Mouse (Mus musculus): ENCODE data around the gene Paqr7. TPM values are rescaled to one million over a fixed set of nuclear protein-coding genes. Genes with fewer than 3 reads are reported as not detected.
A peak's percentile ranks its signal among the peaks of the same experiment; 100 is the strongest.

The Paqr7 gene
- polyA plus RNA-seq, 1 experiment from 2014 or later: 3.8 TPM

- Histone ChIP-seq H3K9me3 (no peaks in the 10 kb centered on the region), H3K4me1 (peaks cover 25% of the 10 kb centered on the region), H3K4me3 (replicated peaks) (no peak overlapping the region), H3K27ac (no peak overlapping the region), H3K36me3 (replicated peaks) (peaks cover 3% of the 10 kb centered on the region; the same call in 1 of the 2 replicates), H3K9ac (no peak overlapping the region), H3K4me2 (peak overlapping the region; percentile 77; the same call in 1 of the 2 replicates), H3K27me3 (no peaks in the 10 kb centered on the region)
- ATAC-seq (ENCODE audit: low FRiP score): peak; percentile 30; the same call in 1 of the 2 replicates
- 79% methylated on average over 4 of the region's 4 CpGs for WGBS
Observed at GRCm38 (mm10) chr4:134510396-134510795, 13.9 kb downstream of the Paqr7 start.

GRCm38 (mm10) chr4:134510845-134511411 is 14.4 kb downstream of the Paqr7 start, which contains the start of gene Aunip:
Gene Aunip, plus strand, starts transcription at chr4:134510999.
- Histone ChIP-seq H3K36me3 (replicated peaks) (peaks cover 3% of the 10 kb centered on the region; the same call in 1 of the 2 replicates), H3K9me3 (no peaks in the 10 kb centered on the region), H3K27ac (peak within 1 kb of the TSS; percentile 78), H3K4me2 (peak within 1 kb of the TSS; percentile 77), H3K9ac (peak within 1 kb of the TSS; percentile 64), H3K27me3 (no peaks in the 10 kb centered on the region), H3K4me3 (replicated peaks) (peak within 1 kb of the TSS; percentile 65), H3K4me1 (peaks cover 25% of the 10 kb centered on the region)
- WGBS: under 1% methylated on average over 42 of the region's 42 CpGs
- peak; percentile 95 for ATAC-seq (ENCODE audit: low FRiP score)

GRCm38 (mm10) chr4:134511730-134512129 is 15.2 kb downstream of the Paqr7 start:
- 83% methylated on average over 6 of the region's 6 CpGs for WGBS
- Histone ChIP-seq H3K9ac (peak overlapping the region; percentile 64; the same call in 1 of the 2 replicates), H3K36me3 (replicated peaks) (peaks cover 3% of the 10 kb centered on the region; the same call in 1 of the 2 replicates), H3K4me1 (peaks cover 25% of the 10 kb centered on the region), H3K4me2 (peak overlapping the region; percentile 77), H3K27me3 (no peaks in the 10 kb centered on the region), H3K4me3 (replicated peaks) (peak overlapping the region; percentile 65), H3K27ac (no peak overlapping the region), H3K9me3 (no peaks in the 10 kb centered on the region)
- ATAC-seq (ENCODE audit: low FRiP score): no peak

- Histone ChIP-seq H3K27ac (no peak overlapping the region), H3K4me2 (peak overlapping the region; percentile 43), H3K27me3 (no peaks in the 10 kb centered on the region), H3K36me3 (replicated peaks) (no peaks in the 10 kb centered on the region; the same call in 1 of the 2 replicates), H3K4me1 (peaks cover 25% of the 10 kb centered on the region), H3K4me3 (replicated peaks) (peak overlapping the region; percentile 28), H3K9ac (no peak overlapping the region), H3K9me3 (no peaks in the 10 kb centered on the region)
- ATAC-seq (ENCODE audit: low FRiP score): no peak
- 37% methylated on average over 15 of the region's 15 CpGs for WGBS
Observed at GRCm38 (mm10) chr4:134512798-134513197, 16.3 kb downstream of the Paqr7 start.

GRCm38 (mm10) chr4:134514309-134514930 is 17.9 kb downstream of the Paqr7 start:
- H3K27ac ChIP-seq: no peak overlapping the region
- no peaks in the 10 kb centered on the region for H3K27me3 ChIP-seq
- no peak overlapping the region for H3K9ac ChIP-seq
- H3K4me2 ChIP-seq: no peak overlapping the region
- H3K36me3 ChIP-seq (replicated peaks): no peaks in the 10 kb centered on the region; the same call in 1 of the 2 replicates
- ATAC-seq (ENCODE audit: low FRiP score): no peak
- no peak overlapping the region for H3K4me3 ChIP-seq (replicated peaks)
- WGBS: 92% methylated on average over 11 of the region's 11 CpGs
- H3K4me1 ChIP-seq: peaks cover 25% of the 10 kb centered on the region
- no peaks in the 10 kb centered on the region for H3K9me3 ChIP-seq

GRCm38 (mm10) chr4:134515614-134516013 is 19.1 kb downstream of the Paqr7 start:
- Histone ChIP-seq H3K27ac (no peak overlapping the region), H3K27me3 (no peaks in the 10 kb centered on the region), H3K9ac (no peak overlapping the region), H3K4me3 (replicated peaks) (no peak overlapping the region), H3K4me2 (no peak overlapping the region), H3K4me1 (peaks cover 25% of the 10 kb centered on the region), H3K9me3 (no peaks in the 10 kb centered on the region), H3K36me3 (replicated peaks) (peaks cover 6% of the 10 kb centered on the region)
- 71% methylated on average over 7 of the region's 7 CpGs for WGBS
- ATAC-seq (ENCODE audit: low FRiP score): no peak

GRCm38 (mm10) chr4:134516981-134517380 is 20.5 kb downstream of the Paqr7 start:
- H3K9ac ChIP-seq: no peak overlapping the region

GRCm38 (mm10) chr4:134517719-134518118 is 21.2 kb downstream of the Paqr7 start:
- ATAC-seq (ENCODE audit: low FRiP score): no peak
- Histone ChIP-seq H3K27ac (no peak overlapping the region), H3K4me2 (no peak overlapping the region), H3K27me3 (no peaks in the 10 kb centered on the region), H3K9ac (no peak overlapping the region), H3K4me3 (replicated peaks) (no peak overlapping the region), H3K9me3 (no peaks in the 10 kb centered on the region), H3K4me1 (peaks cover 10% of the 10 kb centered on the region), H3K36me3 (replicated peaks) (peaks cover 18% of the 10 kb centered on the region)
- 91% methylated on average over 10 of the region's 10 CpGs for WGBS

More at GRCm38 (mm10) chr4:134516981-134517380, 20.5 kb downstream of the Paqr7 start:
- Histone ChIP-seq H3K4me2 (no peak overlapping the region), H3K4me1 (peaks cover 15% of the 10 kb centered on the region), H3K27ac (no peak overlapping the region), H3K4me3 (replicated peaks) (no peak overlapping the region), H3K36me3 (replicated peaks) (peaks cover 15% of the 10 kb centered on the region), H3K9me3 (no peaks in the 10 kb centered on the region), H3K27me3 (no peaks in the 10 kb centered on the region)
- no peak for ATAC-seq (ENCODE audit: low FRiP score)
- WGBS: 92% methylated on average over 8 of the region's 8 CpGs

- Histone ChIP-seq H3K9me3 (no peaks in the 10 kb centered on the region), H3K27ac (no peak overlapping the region), H3K27me3 (no peaks in the 10 kb centered on the region), H3K9ac (no peak overlapping the region), H3K4me2 (no peak overlapping the region), H3K36me3 (replicated peaks) (peaks cover 26% of the 10 kb centered on the region), H3K4me1 (0 out of 2 replicates have a peak, but pooled peaks cover 4% of the 10 kb centered on the region), H3K4me3 (replicated peaks) (no peak overlapping the region)
- 87% methylated on average over 4 of the region's 4 CpGs for WGBS
- no peak for ATAC-seq (ENCODE audit: low FRiP score)
Observed at GRCm38 (mm10) chr4:134518541-134518940, 22.0 kb downstream of the Paqr7 start.

- H3K4me2 ChIP-seq: no peak overlapping the region
- H3K27ac ChIP-seq: no peak overlapping the region
- no peak overlapping the region for H3K9ac ChIP-seq
- H3K9me3 ChIP-seq: no peaks in the 10 kb centered on the region
- no peak overlapping the region for H3K4me3 ChIP-seq (replicated peaks)
- peaks cover 33% of the 10 kb centered on the region for H3K36me3 ChIP-seq (replicated peaks)
- H3K27me3 ChIP-seq: no peaks in the 10 kb centered on the region
- ATAC-seq (ENCODE audit: low FRiP score): no peak
- H3K4me1 ChIP-seq: no peaks in the 10 kb centered on the region
Observed at GRCm38 (mm10) chr4:134519281-134519680, 22.8 kb downstream of the Paqr7 start.

GRCm38 (mm10) chr4:134523447-134523846 is 26.9 kb downstream of the Paqr7 start:
- ATAC-seq (ENCODE audit: low FRiP score): no peak
- no peak overlapping the region for H3K9ac ChIP-seq
- no peaks in the 10 kb centered on the region for H3K4me1 ChIP-seq
- WGBS: 92% methylated on average over 4 of the region's 4 CpGs
- no peaks in the 10 kb centered on the region for H3K27me3 ChIP-seq
- no peak overlapping the region for H3K4me3 ChIP-seq (replicated peaks)
- no peaks in the 10 kb centered on the region for H3K9me3 ChIP-seq
- no peak overlapping the region for H3K4me2 ChIP-seq
- H3K27ac ChIP-seq: no peak overlapping the region
- peaks cover 74% of the 10 kb centered on the region for H3K36me3 ChIP-seq (replicated peaks)

GRCm38 (mm10) chr4:134525806-134526205 is 29.3 kb downstream of the Paqr7 start:
- Histone ChIP-seq H3K9me3 (no peaks in the 10 kb centered on the region), H3K9ac (no peak overlapping the region), H3K4me3 (replicated peaks) (no peak overlapping the region), H3K4me2 (no peak overlapping the region), H3K4me1 (no peaks in the 10 kb centered on the region), H3K27me3 (no peaks in the 10 kb centered on the region), H3K36me3 (replicated peaks) (peaks cover 90% of the 10 kb centered on the region), H3K27ac (no peak overlapping the region)
- 50% methylated on average over 5 of the region's 5 CpGs for WGBS
- no peak for ATAC-seq (ENCODE audit: low FRiP score)
